9 mouse cellular contexts compared by ENCODE assay signal in the genomic region with DNA sequence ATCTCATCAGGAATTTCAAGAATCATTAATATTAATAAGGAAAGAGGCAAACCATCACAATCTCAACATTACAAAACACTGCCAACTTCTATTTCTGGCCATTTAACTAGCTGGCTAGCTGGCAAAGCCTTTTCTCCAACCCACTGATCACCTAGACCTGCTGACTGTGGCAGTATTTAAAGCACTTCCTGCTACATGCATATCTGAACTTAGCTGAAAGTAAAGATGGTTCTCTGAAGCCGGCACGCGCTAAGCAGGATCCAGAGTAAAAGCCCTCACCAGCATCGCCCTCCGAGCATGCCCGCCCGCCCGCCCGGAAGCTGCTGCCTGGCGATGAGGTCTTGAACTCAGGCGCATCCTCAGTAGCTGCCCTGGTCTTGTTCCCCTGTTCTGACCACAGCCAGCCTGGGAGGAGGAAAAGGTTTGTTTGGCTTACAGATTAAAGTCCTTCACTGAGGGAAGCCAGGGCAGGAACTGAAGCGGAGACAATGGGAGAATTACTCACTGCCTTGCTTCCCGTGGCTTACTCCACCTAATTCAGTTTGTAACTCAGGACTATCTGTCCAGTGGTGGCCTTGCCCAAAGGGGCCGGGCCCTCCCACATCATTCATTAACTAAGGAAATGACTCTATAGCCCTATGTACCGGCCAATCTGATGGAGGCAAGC. TPM values are rescaled to one million over a fixed set of nuclear protein-coding genes. Genes with fewer than 3 reads are reported as not detected.
DNase-seq lines count a peak whose midpoint lies in the region; ATAC-seq and TF ChIP-seq lines count a peak whose summit lies in the region.
"Had no signal": no experiment of that assay in that cellular context is flagged by ENCODE, and none has a peak within 500 bp of the region (broad histone marks: within the 10 kb centered on the region; RNA-seq: fewer than 3 reads in every experiment).

No protein-coding gene starts in this region.

- peak overlapping the region; percentile 18; the same call in 1 of the 2 replicates for H3K4me2 ChIP-seq in heart, embryonic 15.5 days

- peak; percentile 47 for ATAC-seq in heart, embryonic 15.5 days (replicated peaks; ENCODE audit: insufficient number of reproducible peaks, insufficient read depth, low FRiP score, low read depth)

- no peak for TF ChIP-seq CTCF in small intestine, adult 2 months (IDR thresholded peaks at IDR 0.05; ENCODE audit: extremely low read depth, insufficient read length, insufficient replicate concordance, low read depth, low read length)

- peaks cover 4% of the 10 kb centered on the region; the same call in 1 of the 2 replicates for H3K4me1 ChIP-seq in heart, embryonic 15.5 days (replicated peaks)
- peaks cover 4% of the 10 kb centered on the region; the same call in 1 of the 2 replicates for H3K4me1 ChIP-seq in small intestine, adult 2 months (ENCODE audit: control insufficient read depth, insufficient read depth, insufficient read length, low read length)

- 50% methylated on average over 15 of the region's 15 CpGs for WGBS in heart, embryonic 15.5 days
- 28% methylated on average over 15 of the region's 15 CpGs for WGBS in small intestine, adult 2 months

- no peak; the same call in 1 of the 2 replicates for TF ChIP-seq POLR2A in small intestine, adult 2 months (IDR thresholded peaks at IDR 0.05; ENCODE audit: low read depth, low read length)

- H3K9ac ChIP-seq in heart, embryonic 15.5 days, result no peak overlapping the region

- H3K36me3 ChIP-seq in heart, embryonic 15.5 days, result no peaks in the 10 kb centered on the region
- no peaks in the 10 kb centered on the region for H3K36me3 ChIP-seq in small intestine, adult 2 months (ENCODE audit: control insufficient read depth, insufficient read depth, low read length)

- no peaks in the 10 kb centered on the region for H3K27me3 ChIP-seq in heart, embryonic 15.5 days
- no peaks in the 10 kb centered on the region for H3K27me3 ChIP-seq in small intestine, adult 2 months (ENCODE audit: control insufficient read depth, insufficient read depth, low read length)

- DNase-seq in embryo, embryonic 10 days (ENCODE audit: low spot score), result peak; percentile 36
- DNase-seq in embryo, embryonic 11 days, result no peak
- peak; percentile 76 to 87 for DNase-seq in kidney, postnatal 36 days
- DNase-seq in c-Kit-positive CD71-positive TER-119-positive erythroid progenitor cells, embryonic 14.5 days (ENCODE audit: low spot score), result no peak
- DNase-seq in urinary bladder, postnatal 36 days (ENCODE audit: low spot score in 2 of 2), result no peak
- DNase-seq in gastrocnemius, postnatal 10 days, result no peak

- H3K9me3 ChIP-seq in heart, embryonic 15.5 days (replicated peaks), result no peaks in the 10 kb centered on the region

- peak overlapping the region; percentile 50; the same call in 1 of the 2 replicates for H3K27ac ChIP-seq in heart, embryonic 15.5 days
- H3K27ac ChIP-seq in small intestine, adult 2 months (ENCODE audit: insufficient read depth, low read depth, low read length), result peak overlapping the region; percentile 71; the same call in 1 of the 2 replicates

- no peak overlapping the region for H3K4me3 ChIP-seq in heart, embryonic 15.5 days
- H3K4me3 ChIP-seq in small intestine, adult 2 months (ENCODE audit: low read depth, low read length), result peak overlapping the region; percentile 33; the same call in 1 of the 2 replicates

RNA-seq across cellular contexts. Expression of gene Chn2, which starts 18.1 kb away (rescaled TPM):
- 5.4 and 6.1 TPM in 2 replicates for polyA plus RNA-seq in heart, embryonic 15.5 days (2015; fragmentation: Nextera tagmentation; extraction: Ambion mirVana)
- polyA plus RNA-seq in small intestine, adult 2 months (2012; rRNA removed), result 35.2 and 53.5 TPM in 2 replicates
- total RNA-seq in gastrocnemius, postnatal 10 days (2021), result 1 to 10 TPM; 7.1 to 7.8 TPM

RNA-seq across cellular contexts. Expression of gene Cpvl, which starts 42.8 kb away (rescaled TPM):
- 0.13 TPM in 1 of 2 replicates, not detected in the other for polyA plus RNA-seq in heart, embryonic 15.5 days (2015; fragmentation: Nextera tagmentation; extraction: Ambion mirVana)
- polyA plus RNA-seq in small intestine, adult 2 months (2012; rRNA removed), result 0.10 TPM in 1 of 2 replicates, not detected in the other
- not detected for total RNA-seq in gastrocnemius, postnatal 10 days (2021)
- total RNA-seq: liver, adult 2 months had no signal
- polyA plus RNA-seq: liver, adult 2 months had no signal

Comparison
In these comparisons a context has a peak if more than half of its experiments do, and no peak if none do; other contexts are left out.
1. DNase-seq: peak in embryo, embryonic 10 days (single experiment) and kidney, postnatal 36 days (2 of 2); none in embryo, embryonic 11 days (single experiment), c-Kit-positive CD71-positive TER-119-positive erythroid progenitor cells, embryonic 14.5 days (single experiment), urinary bladder, postnatal 36 days (0 of 2) and gastrocnemius, postnatal 10 days (single experiment).